Mouse (Mus musculus): ENCODE measurements around the gene Vmn2r11. TPM values are rescaled to one million over a fixed set of nuclear protein-coding genes. Genes with fewer than 3 reads are reported as not detected.

Gene Vmn2r11
- total and polyA plus RNA-seq, 2 experiments from 2014 or later: not detected

Other genes starting within 250 kb of the Vmn2r11 start
- gene Vmn2r9, start 207.0 kb downstream of the Vmn2r11 start, total RNA-seq (2014; rRNA removed): not detected in 2 replicates
- gene Vmn2r9, start 207.0 kb downstream of the Vmn2r11 start, polyA plus RNA-seq (2015; fragmentation: Nextera tagmentation; extraction: Ambion mirVana): not detected in 2 replicates
- not detected in 2 replicates for gene Vmn2r10, start 53.0 kb downstream of the Vmn2r11 start, total RNA-seq (2014; rRNA removed)
- not detected in 2 replicates for gene Vmn2r10, start 53.0 kb downstream of the Vmn2r11 start, polyA plus RNA-seq (2015; fragmentation: Nextera tagmentation; extraction: Ambion mirVana)
- gene Vmn2r12, start 38.4 kb upstream of the Vmn2r11 start, total RNA-seq (2014; rRNA removed): not detected in 2 replicates
- gene Vmn2r12, start 38.4 kb upstream of the Vmn2r11 start, polyA plus RNA-seq (2015; fragmentation: Nextera tagmentation; extraction: Ambion mirVana): not detected in 2 replicates
- gene Vmn2r13, start 132.6 kb upstream of the Vmn2r11 start, total RNA-seq (2014; rRNA removed): not detected in 2 replicates
- gene Vmn2r13, start 132.6 kb upstream of the Vmn2r11 start, polyA plus RNA-seq (2015; fragmentation: Nextera tagmentation; extraction: Ambion mirVana): not detected in 2 replicates
- gene Vmn2r14, start 165.1 kb upstream of the Vmn2r11 start, total RNA-seq (2014; rRNA removed): not detected in 2 replicates
- gene Vmn2r14, start 165.1 kb upstream of the Vmn2r11 start, polyA plus RNA-seq (2015; fragmentation: Nextera tagmentation; extraction: Ambion mirVana): not detected in 2 replicates
- gene Vmn2r15, start 238.1 kb upstream of the Vmn2r11 start, total RNA-seq (2014; rRNA removed): not detected in 2 replicates
- gene Vmn2r15, start 238.1 kb upstream of the Vmn2r11 start, polyA plus RNA-seq (2015; fragmentation: Nextera tagmentation; extraction: Ambion mirVana): not detected in 2 replicates